ENCODE assay signal across 11 mouse cellular contexts in genomic region chr1:79449943-79450342, GRCm38 (mm10). TPM values are rescaled to one million over a fixed set of nuclear protein-coding genes. Genes with fewer than 3 reads are reported as not detected.
DNase-seq lines count a peak whose midpoint lies in the region; ATAC-seq and TF ChIP-seq lines count a peak whose summit lies in the region.
"Had no signal": no experiment of that assay in that cellular context is flagged by ENCODE, and none has a peak within 500 bp of the region (broad histone marks: within the 10 kb centered on the region; RNA-seq: fewer than 3 reads in every experiment).

No protein-coding gene starts in this region.

- H3K4me3 ChIP-seq in heart, embryonic 14.5 days (ENCODE audit: control insufficient read depth in 1 of 2, insufficient read depth in 1 of 2, low read depth in 1 of 2, low read length in 2 of 2), result peak overlapping the region in 1 of 2 experiments; percentile 11; a peak in 2 of 4 replicates
- H3K4me3 ChIP-seq in embryonic facial prominence, embryonic 10.5 days, result peak overlapping the region; percentile 49
- H3K4me3 ChIP-seq in forebrain, embryonic 16.5 days (replicated peaks; ENCODE audit: low read length), result peak overlapping the region; percentile 49
- H3K4me3 ChIP-seq in midbrain, embryonic 12.5 days, result peak overlapping the region; percentile 32
- no peak overlapping the region for H3K4me3 ChIP-seq in lung, adult 2 months (replicated peaks; ENCODE audit: extremely low read depth, low read depth, low read length)

- no peak overlapping the region for H3K27ac ChIP-seq in heart, embryonic 14.5 days (replicated peaks in 1 of 2; ENCODE audit: control insufficient read depth in 1 of 2, insufficient read depth in 1 of 2, low read depth in 2 of 2, low read length in 2 of 2)
- H3K27ac ChIP-seq in embryonic facial prominence, embryonic 10.5 days (replicated peaks), result no peak overlapping the region
- no peak overlapping the region for H3K27ac ChIP-seq in forebrain, embryonic 16.5 days (ENCODE audit: low read length)
- H3K27ac ChIP-seq in midbrain, embryonic 12.5 days (replicated peaks), result peak overlapping the region; percentile 75

- H3K27me3 ChIP-seq in heart, embryonic 14.5 days (ENCODE audit: control insufficient read depth, insufficient read depth, low read length), result no peaks in the 10 kb centered on the region
- H3K27me3 ChIP-seq in embryonic facial prominence, embryonic 10.5 days (replicated peaks; ENCODE audit: low read depth, poor library complexity, severe bottlenecking), result no peaks in the 10 kb centered on the region; the same call in 1 of the 2 replicates
- no peaks in the 10 kb centered on the region for H3K27me3 ChIP-seq in forebrain, embryonic 16.5 days (replicated peaks; ENCODE audit: control insufficient read depth, insufficient read depth, low read length)
- no peaks in the 10 kb centered on the region for H3K27me3 ChIP-seq in midbrain, embryonic 12.5 days

- H3K4me2 ChIP-seq in heart, embryonic 14.5 days (ENCODE audit: low read length), result peak overlapping the region; percentile 60
- H3K4me2 ChIP-seq in forebrain, embryonic 16.5 days (ENCODE audit: low read length), result peak overlapping the region; percentile 87
- H3K4me2 ChIP-seq in midbrain, embryonic 12.5 days (replicated peaks), result peak overlapping the region; percentile 54

- intact Hi-C loops in heart, postnatal 36 days (cut with DNase I), result no loop called here

- ATAC-seq in heart, embryonic 14.5 days (ENCODE audit: insufficient number of reproducible peaks, insufficient read depth, low FRiP score, low read depth), result no peak
- ATAC-seq in forebrain, embryonic 16.5 days, result peak; percentile 16
- ATAC-seq in midbrain, embryonic 12.5 days (ENCODE audit: low FRiP score, low read depth), result peak; percentile 10; the same call in 1 of the 2 replicates

- H3K36me3 ChIP-seq in heart, embryonic 14.5 days (ENCODE audit: control insufficient read depth, insufficient read depth, low read length), result no peaks in the 10 kb centered on the region
- no peaks in the 10 kb centered on the region for H3K36me3 ChIP-seq in embryonic facial prominence, embryonic 10.5 days (replicated peaks)
- H3K36me3 ChIP-seq in forebrain, embryonic 16.5 days (ENCODE audit: control insufficient read depth, insufficient read depth), result no peaks in the 10 kb centered on the region
- no peaks in the 10 kb centered on the region for H3K36me3 ChIP-seq in midbrain, embryonic 12.5 days

- no peak for TF ChIP-seq CTCF in lung, adult 2 months (IDR thresholded peaks at IDR 0.05; ENCODE audit: insufficient read depth, low read length)

- H3K4me1 ChIP-seq in heart, embryonic 14.5 days (ENCODE audit: control insufficient read depth in 2 of 2, insufficient read depth in 2 of 2, low read length in 2 of 2), result peaks cover 4 to 7% of the 10 kb centered on the region in 2 experiments; a peak in 3 of 4 replicates
- peaks cover 11% of the 10 kb centered on the region; the same call in 1 of the 2 replicates for H3K4me1 ChIP-seq in embryonic facial prominence, embryonic 10.5 days
- peaks cover 23% of the 10 kb centered on the region for H3K4me1 ChIP-seq in forebrain, embryonic 16.5 days (replicated peaks; ENCODE audit: control insufficient read depth, insufficient read depth, low read length)
- peaks cover 29% of the 10 kb centered on the region for H3K4me1 ChIP-seq in midbrain, embryonic 12.5 days
- no peaks in the 10 kb centered on the region for H3K4me1 ChIP-seq in lung, adult 2 months (ENCODE audit: control insufficient read depth, insufficient read depth, low read length)

- TF ChIP-seq POLR2A in lung, adult 2 months (IDR thresholded peaks at IDR 0.05; ENCODE audit: borderline replicate concordance, extremely low read depth, low read depth, low read length), result no peak

- no peak overlapping the region for H3K9ac ChIP-seq in heart, embryonic 14.5 days (ENCODE audit: low read length)
- peak overlapping the region; percentile 68 for H3K9ac ChIP-seq in forebrain, embryonic 16.5 days (replicated peaks; ENCODE audit: low read depth, low read length)
- H3K9ac ChIP-seq in midbrain, embryonic 12.5 days (replicated peaks), result no peak overlapping the region; the same call in 1 of the 2 replicates

- 19% methylated on average over 6 of the region's 6 CpGs for WGBS in heart, embryonic 14.5 days
- WGBS in embryonic facial prominence, embryonic 10.5 days, result 17% methylated on average over 6 of the region's 6 CpGs
- WGBS in forebrain, embryonic 16.5 days, result 12% methylated on average over 6 of the region's 6 CpGs
- WGBS in midbrain, embryonic 12.5 days, result 19% methylated on average over 6 of the region's 6 CpGs
- WGBS in lung, adult 2 months, result 18% methylated on average over 6 of the region's 6 CpGs

- no peaks in the 10 kb centered on the region for H3K9me3 ChIP-seq in heart, embryonic 14.5 days (ENCODE audit: control insufficient read depth, low read length)
- H3K9me3 ChIP-seq in embryonic facial prominence, embryonic 10.5 days, result no peaks in the 10 kb centered on the region
- H3K9me3 ChIP-seq in forebrain, embryonic 16.5 days (ENCODE audit: control insufficient read depth, low read length), result no peaks in the 10 kb centered on the region
- no peaks in the 10 kb centered on the region for H3K9me3 ChIP-seq in midbrain, embryonic 12.5 days

- no peak for DNase-seq in heart, postnatal 36 days
- DNase-seq in embryonic facial prominence, embryonic 10.5 days (ENCODE audit: low spot score), result no peak
- DNase-seq in lung, adult 2 months, result no peak
- DNase-seq in adrenal gland, postnatal 36 days, result no peak
- no peak for DNase-seq in spleen, postnatal 14 days (ENCODE audit: low spot score in 2 of 2)
- DNase-seq: cerebellum, adult 11 months; kidney, adult 9 months; left cerebral cortex, postnatal 4 days had no signal

RNA-seq across cellular contexts. Expression of gene Scg2, which starts 10.0 kb away (rescaled TPM):
- polyA plus RNA-seq in heart, embryonic 14.5 days (2014; fragmentation: Nextera tagmentation; extraction: Ambion mirVana), result 0.18 and 0.23 TPM in 2 replicates
- not detected for total RNA-seq in heart, postnatal 36 days (2021)
- polyA plus RNA-seq in embryonic facial prominence, embryonic 10.5 days (2016; fragmentation: Nextera tagmentation; extraction: Ambion mirVana), result 0.98 and 1.4 TPM in 2 replicates
- 39.9 and 83.0 TPM in 2 replicates for polyA plus RNA-seq in forebrain, embryonic 16.5 days (2015; fragmentation: Nextera tagmentation; extraction: Ambion mirVana)
- polyA plus RNA-seq in midbrain, embryonic 12.5 days (2016; fragmentation: Nextera tagmentation; extraction: Ambion mirVana), result 10.4 and 11.0 TPM in 2 replicates
- polyA plus RNA-seq in lung, adult 2 months (2012; rRNA removed), result 0.06 TPM in 1 of 2 replicates, not detected in the other
- total RNA-seq in adrenal gland, postnatal 36 days (2021), result 100 to 1,000 TPM; 548 to 688 TPM
